Mouse (Mus musculus): ENCODE results near the gene Tnr. TPM values are rescaled to one million over a fixed set of nuclear protein-coding genes. Genes with fewer than 3 reads are reported as not detected.

Gene Tnr
- polyA plus RNA-seq, 1 experiment from 2014 or later: 0.47 TPM

- H3K4me3 ChIP-seq (ENCODE audit: low read depth, low read length): no peak overlapping the region
- TF ChIP-seq CTCF (IDR thresholded peaks at IDR 0.05; ENCODE audit: low read depth): no peak
- 63% methylated on average over 3 of the region's 3 CpGs for WGBS
- H3K4me1 ChIP-seq (replicated peaks; ENCODE audit: control insufficient read depth, insufficient read depth, low read length): no peaks in the 10 kb centered on the region
- no peak overlapping the region for H3K27ac ChIP-seq (ENCODE audit: low read depth, low read length)
- no peaks in the 10 kb centered on the region for H3K9me3 ChIP-seq (ENCODE audit: control insufficient read depth)
- H3K9ac ChIP-seq (ENCODE audit: low read depth, low read length): no peak overlapping the region
- H3K36me3 ChIP-seq (ENCODE audit: control insufficient read depth, insufficient read depth): no peaks in the 10 kb centered on the region
- no peak overlapping the region for H3K4me2 ChIP-seq (replicated peaks; ENCODE audit: low read depth)
- no peak for ATAC-seq
- H3K27me3 ChIP-seq (replicated peaks; ENCODE audit: control insufficient read depth, insufficient read depth, low read length): no peaks in the 10 kb centered on the region
Observed at GRCm38 (mm10) chr1:159900639-159901038, 377.1 kb downstream of the Tnr start.

- H3K27me3 ChIP-seq (replicated peaks; ENCODE audit: control insufficient read depth, insufficient read depth, low read length): no peaks in the 10 kb centered on the region
- no peaks in the 10 kb centered on the region for H3K36me3 ChIP-seq (ENCODE audit: control insufficient read depth, insufficient read depth)
- no peaks in the 10 kb centered on the region for H3K4me1 ChIP-seq (replicated peaks; ENCODE audit: control insufficient read depth, insufficient read depth, low read length)
- H3K4me3 ChIP-seq (ENCODE audit: low read depth, low read length): no peak overlapping the region
- no peak for ATAC-seq
- H3K9ac ChIP-seq (ENCODE audit: low read depth, low read length): no peak overlapping the region
- 86% methylated on average over 7 of the region's 7 CpGs for WGBS
- no peak for TF ChIP-seq CTCF (IDR thresholded peaks at IDR 0.05; ENCODE audit: low read depth)
- no peak overlapping the region for H3K4me2 ChIP-seq (replicated peaks; ENCODE audit: low read depth)
- no peaks in the 10 kb centered on the region for H3K9me3 ChIP-seq (ENCODE audit: control insufficient read depth)
- H3K27ac ChIP-seq (ENCODE audit: low read depth, low read length): no peak overlapping the region
Observed at GRCm38 (mm10) chr1:159901366-159902119, 378.0 kb downstream of the Tnr start.

GRCm38 (mm10) chr1:159902120-159902497, 378.5 kb downstream of the Tnr start:
- Histone ChIP-seq H3K4me3 (ENCODE audit: low read depth, low read length) (no peak overlapping the region), H3K4me2 (replicated peaks; ENCODE audit: low read depth) (no peak overlapping the region), H3K27me3 (replicated peaks; ENCODE audit: control insufficient read depth, insufficient read depth, low read length) (no peaks in the 10 kb centered on the region), H3K9ac (ENCODE audit: low read depth, low read length) (no peak overlapping the region), H3K9me3 (ENCODE audit: control insufficient read depth) (no peaks in the 10 kb centered on the region), H3K36me3 (ENCODE audit: control insufficient read depth, insufficient read depth) (no peaks in the 10 kb centered on the region), H3K27ac (ENCODE audit: low read depth, low read length) (no peak overlapping the region), H3K4me1 (replicated peaks; ENCODE audit: control insufficient read depth, insufficient read depth, low read length) (no peaks in the 10 kb centered on the region)
- no peak for TF ChIP-seq CTCF (IDR thresholded peaks at IDR 0.05; ENCODE audit: low read depth)
- WGBS: 94% methylated on average over 4 of the region's 4 CpGs
- no peak for ATAC-seq

- no peak for ATAC-seq
Observed at GRCm38 (mm10) chr1:159911006-159911405, 387.4 kb downstream of the Tnr start.

GRCm38 (mm10) chr1:159914726-159915125, 391.2 kb downstream of the Tnr start:
- H3K27ac ChIP-seq (ENCODE audit: low read depth, low read length): no peak overlapping the region
- H3K4me2 ChIP-seq (replicated peaks; ENCODE audit: low read depth): no peak overlapping the region
- TF ChIP-seq CTCF (IDR thresholded peaks at IDR 0.05; ENCODE audit: low read depth): no peak
- no peaks in the 10 kb centered on the region for H3K36me3 ChIP-seq (ENCODE audit: control insufficient read depth, insufficient read depth)
- no peak overlapping the region for H3K9ac ChIP-seq (ENCODE audit: low read depth, low read length)
- no peaks in the 10 kb centered on the region for H3K9me3 ChIP-seq (ENCODE audit: control insufficient read depth)
- no peaks in the 10 kb centered on the region for H3K4me1 ChIP-seq (replicated peaks; ENCODE audit: control insufficient read depth, insufficient read depth, low read length)
- H3K4me3 ChIP-seq (ENCODE audit: low read depth, low read length): no peak overlapping the region
- 0 out of 2 replicates have a peak, but pooled peaks cover 2% of the 10 kb centered on the region for H3K27me3 ChIP-seq (replicated peaks; ENCODE audit: control insufficient read depth, insufficient read depth, low read length)
- no peak for ATAC-seq

More at GRCm38 (mm10) chr1:159911006-159911405, 387.4 kb downstream of the Tnr start:
- H3K27me3 ChIP-seq (replicated peaks; ENCODE audit: control insufficient read depth, insufficient read depth, low read length): no peaks in the 10 kb centered on the region
- H3K4me2 ChIP-seq (replicated peaks; ENCODE audit: low read depth): no peak overlapping the region
- H3K4me3 ChIP-seq (ENCODE audit: low read depth, low read length): no peak overlapping the region
- H3K4me1 ChIP-seq (replicated peaks; ENCODE audit: control insufficient read depth, insufficient read depth, low read length): no peaks in the 10 kb centered on the region
- H3K27ac ChIP-seq (ENCODE audit: low read depth, low read length): no peak overlapping the region
- TF ChIP-seq CTCF (IDR thresholded peaks at IDR 0.05; ENCODE audit: low read depth): peak; percentile 78
- no peak overlapping the region for H3K9ac ChIP-seq (ENCODE audit: low read depth, low read length)
- no peaks in the 10 kb centered on the region for H3K9me3 ChIP-seq (ENCODE audit: control insufficient read depth)
- no peaks in the 10 kb centered on the region for H3K36me3 ChIP-seq (ENCODE audit: control insufficient read depth, insufficient read depth)
- 33% methylated on average over 5 of the region's 5 CpGs for WGBS

GRCm38 (mm10) chr1:159920571-159920970, 397.0 kb downstream of the Tnr start:
- H3K9ac ChIP-seq (ENCODE audit: low read depth, low read length): no peak overlapping the region
- WGBS: 74% methylated on average over 2 of the region's 2 CpGs
- ATAC-seq: no peak

More at GRCm38 (mm10) chr1:159920571-159920970, 397.0 kb downstream of the Tnr start:
- H3K27me3 ChIP-seq (replicated peaks; ENCODE audit: control insufficient read depth, insufficient read depth, low read length): 0 out of 2 replicates have a peak, but pooled peaks cover 2% of the 10 kb centered on the region
- no peaks in the 10 kb centered on the region for H3K9me3 ChIP-seq (ENCODE audit: control insufficient read depth)
- H3K4me2 ChIP-seq (replicated peaks; ENCODE audit: low read depth): no peak overlapping the region
- no peak overlapping the region for H3K4me3 ChIP-seq (ENCODE audit: low read depth, low read length)
- H3K36me3 ChIP-seq (ENCODE audit: control insufficient read depth, insufficient read depth): no peaks in the 10 kb centered on the region
- H3K4me1 ChIP-seq (replicated peaks; ENCODE audit: control insufficient read depth, insufficient read depth, low read length): 0 out of 2 replicates have a peak, but pooled peaks cover 5% of the 10 kb centered on the region
- no peak overlapping the region for H3K27ac ChIP-seq (ENCODE audit: low read depth, low read length)
- TF ChIP-seq CTCF (IDR thresholded peaks at IDR 0.05; ENCODE audit: low read depth): no peak

Measured in intestine, postnatal 0 days (tissue).